Mouse (Mus musculus): ENCODE results near the gene Irf2bp2.

DNA sequence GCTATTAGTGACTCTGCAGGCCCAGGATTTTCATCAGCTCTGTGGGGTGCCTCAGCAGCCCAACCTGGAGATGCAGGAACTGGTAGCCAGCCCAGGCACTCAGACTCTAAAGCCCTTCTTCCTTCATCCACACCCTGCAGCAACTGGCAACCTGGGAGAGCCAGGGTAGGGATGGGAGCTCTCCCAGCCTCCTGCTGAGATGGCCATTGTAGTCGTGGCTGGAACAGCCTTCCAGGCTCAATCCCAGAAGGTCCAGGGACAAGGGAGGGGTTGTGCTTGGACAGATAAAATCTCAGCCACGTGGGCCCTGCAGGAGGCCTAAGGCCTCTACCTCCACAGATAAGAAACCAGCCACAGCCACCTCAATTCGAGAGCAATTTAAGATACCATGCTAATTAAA, 16.9 kb upstream of the Irf2bp2 start:
- TF ChIP-seq POLR2A (IDR thresholded peaks at IDR 0.05; ENCODE audit: low read depth, low read length) = no peak
- TF ChIP-seq CTCF (IDR thresholded peaks at IDR 0.05; ENCODE audit: extremely low read depth, insufficient read length, insufficient replicate concordance, low read depth, low read length) = no peak
